Mouse (Mus musculus) brain, embryonic 14.5 days (tissue): ENCODE data around the gene Mfap1b.

ENCODE experiments used
- CTCF ChIP-seq: fragments of 200-500 bp; IDR thresholded peaks from 2 replicates; pipeline ENCODE4 v1.5.1; 2012; ENCODE audit warnings: inconsistent platforms, mild to moderate bottlenecking, moderate library complexity, borderline replicate concordance; ENCODE audit not compliant: insufficient read depth, insufficient read length; ENCODE audit errors: extremely low read depth
- POLR2A ChIP-seq: fragments of 200-500 bp; IDR thresholded peaks from 2 replicates; pipeline ENCODE4 v1.6.1; 2012; ENCODE audit warnings: mild to moderate bottlenecking, inconsistent platforms, borderline replicate concordance; ENCODE audit not compliant: poor library complexity, insufficient read depth, insufficient read length, severe bottlenecking; ENCODE audit errors: extremely low read depth

DNA sequence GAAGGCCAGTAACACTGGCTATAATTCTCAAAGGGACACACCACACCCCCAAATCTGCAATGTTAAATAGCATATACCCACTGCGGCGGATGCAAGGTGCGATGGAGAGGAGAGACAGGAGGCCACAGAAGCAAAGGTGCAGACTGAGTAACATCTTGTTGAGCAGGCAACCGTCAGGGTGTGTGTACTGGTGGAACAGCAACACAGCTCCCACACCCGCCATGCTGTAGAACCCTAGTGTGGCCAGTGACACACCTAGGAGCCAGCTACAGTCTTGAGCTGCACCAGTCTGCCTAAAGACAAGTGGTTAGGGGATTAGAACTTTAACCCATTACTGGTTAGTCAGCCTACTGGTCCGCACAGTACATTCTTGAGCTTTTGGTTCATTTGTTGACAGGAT is 19.9 kb downstream of the Mfap1b start:
- no peak for TF ChIP-seq POLR2A
- no peak for TF ChIP-seq CTCF
